Mouse (Mus musculus) hindbrain, postnatal 0 days (tissue): Measurements from ENCODE around the gene Fbxw8. TPM values are rescaled to one million over a fixed set of nuclear protein-coding genes. Genes with fewer than 3 reads are reported as not detected.

Source experiments
- ATAC-seq: fragments of 200-750 bp; cut with Nextera tagmentation; 2 replicates; pipeline ENCODE4 v1.8.0; 2017; ENCODE audit warnings: mild to moderate bottlenecking, moderate TSS enrichment, moderate library complexity
- DNase-seq: peaks from one replicate; pipeline ENCODE4 v3.0.0-alpha.2; 2015; ENCODE audit warnings: low spot score
- H3K27ac ChIP-seq: fragments of 300-500 bp; sonication (generic); 2 replicates; pipeline ENCODE4 v1.5.1; 2014; ENCODE audit warnings: mild to moderate bottlenecking
- H3K27me3 ChIP-seq: fragments of 300-500 bp; sonication (generic); 2 replicates; pipeline ENCODE4 v1.6.1; 2014; ENCODE audit warnings: low read length, mixed read lengths; ENCODE audit not compliant: insufficient read depth
- H3K36me3 ChIP-seq: fragments of 300-500 bp; sonication (generic); 2 replicates; pipeline ENCODE4 v1.6.1; 2014; ENCODE audit warnings: low read length, mixed read lengths; ENCODE audit not compliant: insufficient read depth
- H3K4me1 ChIP-seq: fragments of 300-500 bp; sonication (generic); 2 replicates; pipeline ENCODE4 v1.6.1; 2014; ENCODE audit warnings: antibody characterized with exemption, low read length, mixed read lengths; ENCODE audit not compliant: insufficient read depth
- H3K4me2 ChIP-seq: fragments of 300-500 bp; sonication (generic); 2 replicates; pipeline ENCODE4 v1.6.1; 2014; ENCODE audit warnings: low read depth, mild to moderate bottlenecking, low read length, moderate library complexity, mixed read lengths
- H3K4me3 ChIP-seq: fragments of 300-500 bp; sonication (generic); 2 replicates; pipeline ENCODE4 v1.5.1; 2014; ENCODE audit warnings: low read length
- H3K9ac ChIP-seq: fragments of 300-500 bp; sonication (generic); replicated peaks from 2 replicates; pipeline ENCODE4 v1.6.1; 2014; ENCODE audit warnings: mild to moderate bottlenecking, low read length, moderate library complexity, mixed read lengths
- H3K9me3 ChIP-seq: fragments of 300-500 bp; sonication (generic); 2 replicates; pipeline ENCODE4 v1.6.1; 2016; ENCODE audit warnings: low read length, mixed read lengths
- CTCF ChIP-seq: IDR thresholded peaks from 2 replicates; pipeline ENCODE4 v1.5.1; 2016; ENCODE audit warnings: antibody characterized with exemption, control low read depth, low read depth
- WGBS: fragments of 180-500 bp; shearing (Covaris S2); extraction: QIAGEN DNeasy Blood & Tissue Kit; methylation state at CpG from one replicate; pipeline ENCODE4 v1.1.7; 2014; 5-methylcytosine and 5-hydroxymethylcytosine counted together
- polyA plus RNA-seq: library from polyadenylated mRNA; unstranded; fragments of >200 nt; fragmentation: Nextera tagmentation; extraction: Ambion mirVana; gene quantifications from 2 replicates; pipeline ENCODE4 v1.2.1, GENCODE M21; 2015
- total RNA-seq: library from RNA; depleted of rRNA; stranded (reverse); fragments of >200 nt; gene quantifications from 2 replicates; pipeline ENCODE4 v1.2.3, GENCODE M21; 2014

Gene Fbxw8
- total and polyA plus RNA-seq, 2 experiments from 2014 or later, result 18.0 to 57.5 TPM

DNA sequence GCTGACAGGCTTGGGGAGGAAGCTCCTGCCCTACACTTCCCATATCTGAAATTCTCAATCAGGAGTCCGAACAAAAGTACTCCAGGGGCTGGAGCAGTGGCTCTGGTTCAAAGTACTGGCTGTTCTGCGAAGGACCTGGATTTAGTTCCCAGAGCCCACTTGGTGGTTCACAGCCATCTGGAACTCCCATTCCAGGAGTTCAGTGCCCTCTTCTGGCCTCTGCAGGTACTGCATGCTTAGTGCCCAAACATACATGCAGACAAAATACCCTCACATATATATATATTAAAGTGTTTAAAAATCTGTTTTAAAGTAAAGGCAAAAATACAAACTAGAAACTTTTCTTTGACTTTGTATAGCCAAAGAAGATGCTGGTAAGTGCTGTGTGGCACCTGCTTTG is 64.4 kb downstream of the Fbxw8 start:
- Histone ChIP-seq H3K27me3 (no peaks in the 10 kb centered on the region), H3K4me1 (peaks cover 8% of the 10 kb centered on the region), H3K9me3 (no peaks in the 10 kb centered on the region), H3K36me3 (peaks cover 19% of the 10 kb centered on the region), H3K9ac (no peak overlapping the region), H3K4me3 (no peak overlapping the region), H3K27ac (no peak overlapping the region), H3K4me2 (no peak overlapping the region)
- 100% methylated on average over 2 of the region's 2 CpGs for WGBS
- ATAC-seq (no peak), DNase-seq (no peak)
- peak; percentile 58 for TF ChIP-seq CTCF

DNA sequence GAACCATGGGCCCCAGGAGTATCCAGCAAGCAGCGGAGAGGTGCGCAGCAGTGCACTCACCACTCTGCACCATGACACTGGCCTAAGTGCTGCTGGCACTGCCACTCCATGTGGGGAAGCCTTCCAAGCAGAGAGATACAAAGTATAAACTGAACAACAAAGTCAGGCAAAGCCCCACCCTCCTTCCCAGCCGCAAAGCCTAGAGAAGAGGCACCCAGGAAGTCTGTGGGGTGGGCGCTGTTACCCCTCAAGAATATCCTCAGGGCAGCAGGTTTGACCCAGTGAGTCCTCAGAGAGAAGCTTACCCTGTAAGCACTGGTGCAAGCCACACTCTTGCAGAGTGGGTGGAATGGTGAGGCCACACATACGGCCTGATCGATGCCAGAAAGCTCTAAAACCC is 65.2 kb downstream of the Fbxw8 start:
- WGBS, result 95% methylated on average over 6 of the region's 6 CpGs
- ATAC-seq (no peak), DNase-seq (no peak)
- no peak for TF ChIP-seq CTCF
- Histone ChIP-seq H3K9ac (no peak overlapping the region), H3K27ac (peak overlapping the region; percentile 73; the same call in 1 of the 2 replicates), H3K4me2 (no peak overlapping the region), H3K9me3 (no peaks in the 10 kb centered on the region), H3K4me1 (peaks cover 12% of the 10 kb centered on the region), H3K36me3 (peaks cover 19% of the 10 kb centered on the region), H3K27me3 (no peaks in the 10 kb centered on the region), H3K4me3 (no peak overlapping the region)

DNA sequence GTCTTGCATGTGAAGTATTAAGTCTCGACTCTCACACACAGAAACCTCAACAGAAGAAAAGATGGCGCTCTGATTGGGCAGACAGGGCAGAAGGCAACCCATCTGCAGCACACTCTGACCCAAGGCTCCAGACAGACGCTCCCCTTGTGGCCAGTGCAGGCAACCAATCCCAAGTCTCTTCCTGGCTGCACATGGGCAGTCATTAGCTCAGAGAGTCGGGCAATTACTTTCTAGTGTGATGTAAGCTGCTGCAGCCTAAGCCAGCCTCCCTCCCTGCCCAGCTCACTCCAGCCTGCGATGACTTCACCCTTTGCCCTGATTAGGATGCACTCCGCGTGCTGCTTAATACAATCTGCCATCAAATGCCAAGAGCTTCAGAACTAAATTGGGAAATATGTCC is 66.2 kb downstream of the Fbxw8 start:
- DNase-seq, result peak; percentile 84
- H3K9ac ChIP-seq, result no peak overlapping the region
- peak overlapping the region; percentile 73 for H3K27ac ChIP-seq
- no peaks in the 10 kb centered on the region for H3K9me3 ChIP-seq
- no peaks in the 10 kb centered on the region for H3K27me3 ChIP-seq
- peaks cover 21% of the 10 kb centered on the region for H3K4me1 ChIP-seq
- TF ChIP-seq CTCF, result peak; percentile 59
- H3K36me3 ChIP-seq, result peaks cover 19% of the 10 kb centered on the region
- peak; percentile 93 for ATAC-seq
- no peak overlapping the region for H3K4me3 ChIP-seq
- WGBS, result 24% methylated on average over 7 of the region's 7 CpGs
- no peak overlapping the region for H3K4me2 ChIP-seq

DNA sequence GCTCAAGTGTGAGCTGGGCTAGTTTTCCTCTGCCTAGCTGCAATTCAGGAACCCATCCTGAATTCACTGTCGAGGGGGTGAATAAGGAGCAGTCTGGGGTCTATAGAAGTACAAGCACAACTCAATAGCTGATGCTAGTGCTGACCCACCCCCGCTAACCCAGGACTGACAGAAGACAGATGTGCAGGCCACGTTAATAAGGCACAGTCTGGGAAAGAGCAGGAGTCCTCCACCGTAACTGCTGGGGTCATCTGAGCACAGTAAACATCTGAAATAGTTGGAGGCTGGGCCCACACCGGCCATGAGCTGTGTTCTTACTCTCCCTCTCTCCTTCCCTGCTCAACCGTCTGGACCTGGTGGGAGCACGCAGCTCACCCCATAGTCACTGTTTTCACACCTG is 68.3 kb downstream of the Fbxw8 start:
- H3K9ac ChIP-seq, result no peak overlapping the region
- ATAC-seq (no peak), DNase-seq (no peak)
- no peak overlapping the region for H3K4me2 ChIP-seq
- 56% methylated on average over 7 of the region's 7 CpGs for WGBS
- no peak overlapping the region for H3K27ac ChIP-seq
- H3K9me3 ChIP-seq, result no peaks in the 10 kb centered on the region
- H3K4me1 ChIP-seq, result peaks cover 37% of the 10 kb centered on the region
- H3K4me3 ChIP-seq, result no peak overlapping the region
- H3K36me3 ChIP-seq, result peaks cover 13% of the 10 kb centered on the region
- no peaks in the 10 kb centered on the region for H3K27me3 ChIP-seq
- TF ChIP-seq CTCF, result no peak

DNA sequence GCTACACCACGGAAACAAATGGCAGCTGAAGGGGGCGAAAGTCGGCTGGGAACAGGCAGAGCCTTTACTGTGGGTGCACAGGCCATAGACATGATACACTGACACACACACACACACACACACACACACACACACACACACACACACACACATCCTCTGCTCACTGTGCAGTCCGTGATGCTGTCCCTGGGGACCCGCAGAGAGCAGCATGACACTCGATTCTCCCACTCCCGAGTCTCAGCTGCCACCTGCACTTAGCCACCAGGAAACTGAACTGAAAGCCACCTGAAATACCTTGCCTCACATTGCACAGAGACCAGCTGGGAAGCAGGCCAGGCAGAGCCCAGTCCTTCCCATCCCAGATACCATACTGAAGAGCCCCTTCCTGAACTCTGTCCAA is 70.0 kb downstream of the Fbxw8 start:
- H3K27me3 ChIP-seq, result no peaks in the 10 kb centered on the region
- no peaks in the 10 kb centered on the region; the same call in 1 of the 2 replicates for H3K36me3 ChIP-seq
- no peak overlapping the region for H3K4me3 ChIP-seq
- no peak overlapping the region for H3K9ac ChIP-seq
- ATAC-seq (no peak), DNase-seq (no peak)
- H3K4me1 ChIP-seq, result peaks cover 43% of the 10 kb centered on the region
- no peaks in the 10 kb centered on the region for H3K9me3 ChIP-seq
- peak overlapping the region; percentile 76; the same call in 1 of the 2 replicates for H3K27ac ChIP-seq
- no peak overlapping the region for H3K4me2 ChIP-seq
- WGBS, result 52% methylated on average over 7 of the region's 7 CpGs
- no peak for TF ChIP-seq CTCF

DNA sequence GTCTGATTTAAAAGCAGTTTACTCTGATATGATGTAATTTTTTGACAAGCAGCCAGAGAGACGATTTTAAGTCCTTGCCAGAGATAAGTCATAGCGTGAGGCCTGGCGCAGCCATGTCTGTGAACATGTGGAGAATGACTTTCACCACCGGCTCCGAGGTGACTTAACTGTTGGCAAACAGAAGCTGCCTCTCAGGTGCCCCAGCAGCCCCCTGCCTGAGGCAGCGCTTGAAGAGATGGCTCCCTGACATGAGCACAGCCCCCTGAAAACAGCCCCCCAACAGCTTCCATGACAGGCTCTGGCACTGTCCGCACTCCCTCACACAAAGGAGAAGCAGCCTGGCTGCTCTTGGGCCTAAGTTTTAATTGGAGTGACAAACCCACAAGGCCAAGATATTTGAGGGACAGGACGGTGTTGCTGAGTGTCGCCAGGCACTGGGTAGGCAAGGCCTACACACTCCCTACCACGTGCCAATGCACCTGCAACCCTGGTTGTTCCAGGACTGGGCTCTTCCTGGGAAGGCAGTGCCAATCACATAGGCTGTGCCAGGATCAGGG is 71.0 kb downstream of the Fbxw8 start:
- DNase-seq (peak; percentile 71), ATAC-seq (peak; percentile 31; the same call in 1 of the 2 replicates)
- H3K9ac ChIP-seq, result 0 out of 2 replicates have a peak overlapping the region, but pooled peaks have one; percentile 30
- H3K27me3 ChIP-seq, result no peaks in the 10 kb centered on the region
- no peak for TF ChIP-seq CTCF
- H3K36me3 ChIP-seq, result no peaks in the 10 kb centered on the region
- no peak overlapping the region for H3K4me3 ChIP-seq
- 33% methylated on average over 10 of the region's 10 CpGs for WGBS
- H3K4me2 ChIP-seq, result no peak overlapping the region
- no peaks in the 10 kb centered on the region for H3K9me3 ChIP-seq
- H3K27ac ChIP-seq, result peak overlapping the region; percentile 76
- peaks cover 46% of the 10 kb centered on the region for H3K4me1 ChIP-seq

DNA sequence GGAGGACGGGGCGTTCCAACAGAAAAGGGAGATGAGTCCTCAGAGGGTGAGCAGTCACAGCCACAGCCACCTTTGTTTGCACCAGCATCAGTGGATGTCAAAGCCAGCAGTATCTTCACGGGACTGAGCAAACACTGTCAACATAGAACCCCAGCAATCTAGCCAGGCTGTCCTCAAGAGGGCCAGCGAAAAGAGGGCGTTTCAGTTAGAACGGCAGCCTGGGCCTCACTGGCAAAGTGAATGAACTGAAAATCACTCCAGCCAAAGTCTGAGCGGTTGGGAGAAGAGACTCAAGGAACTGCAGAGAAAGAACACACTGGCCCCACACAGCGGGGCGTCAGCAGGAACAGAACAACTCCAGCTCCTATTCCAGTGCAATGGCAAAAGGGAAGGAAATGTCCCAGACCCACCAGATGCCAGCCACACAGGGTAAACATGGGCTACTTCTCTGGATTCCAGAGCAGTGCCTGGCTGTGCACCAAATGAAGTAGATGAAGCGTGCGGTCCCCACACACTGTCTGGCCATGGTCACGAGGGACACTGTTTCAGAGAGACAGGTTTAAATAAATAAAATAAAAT is 72.1 kb downstream of the Fbxw8 start:
- H3K4me3 ChIP-seq, result no peak overlapping the region
- no peak for TF ChIP-seq CTCF
- 32% methylated on average over 12 of the region's 12 CpGs for WGBS
- H3K27ac ChIP-seq, result peak overlapping the region; percentile 70
- H3K27me3 ChIP-seq, result no peaks in the 10 kb centered on the region
- DNase-seq (peak; percentile 69), ATAC-seq (peak; percentile 66)
- H3K36me3 ChIP-seq, result no peaks in the 10 kb centered on the region
- H3K4me1 ChIP-seq, result peaks cover 46% of the 10 kb centered on the region
- H3K4me2 ChIP-seq, result no peak overlapping the region
- H3K9ac ChIP-seq, result no peak overlapping the region
- H3K9me3 ChIP-seq, result no peaks in the 10 kb centered on the region
